Mouse (Mus musculus): ENCODE measurements around the gene Dusp2. TPM values are rescaled to one million over a fixed set of nuclear protein-coding genes. Genes with fewer than 3 reads are reported as not detected.
A peak's percentile ranks its signal among the peaks of the same experiment; 100 is the strongest.

Gene Dusp2
- polyA plus RNA-seq, 1 experiment from 2014 or later = 2.6 TPM

DNA sequence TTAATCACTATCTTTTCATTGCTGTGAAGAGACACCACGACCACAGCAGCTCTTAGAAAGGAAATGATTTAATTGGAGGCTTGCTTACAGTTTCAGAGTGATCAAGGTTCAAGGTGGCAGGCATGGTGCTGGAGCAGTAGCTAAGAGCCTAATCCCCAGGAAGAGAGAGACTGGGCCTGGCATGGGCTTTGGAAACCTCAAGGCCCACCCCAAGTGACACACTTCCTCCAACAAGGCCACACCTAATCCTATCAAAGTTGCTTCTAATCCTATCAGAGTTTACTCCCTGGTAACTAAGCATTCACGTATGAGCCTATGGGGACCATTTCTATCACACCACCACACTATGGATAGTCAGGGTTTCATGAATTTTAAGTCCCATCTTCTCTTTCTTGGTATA is 25.7 kb upstream of the Dusp2 start:
- no peak overlapping the region for H3K27ac ChIP-seq (replicated peaks)
- DNase-seq (ENCODE audit: low spot score) (no peak), ATAC-seq (ENCODE audit: low FRiP score, low TSS enrichment) (no peak)
- H3K4me2 ChIP-seq (replicated peaks; ENCODE audit: low read depth) = no peak overlapping the region
- no peaks in the 10 kb centered on the region for H3K27me3 ChIP-seq (ENCODE audit: control insufficient read depth, insufficient read depth, low read length)
- H3K36me3 ChIP-seq (ENCODE audit: control insufficient read depth, insufficient read depth, low read length) = no peaks in the 10 kb centered on the region
- TF ChIP-seq CTCF (IDR thresholded peaks at IDR 0.05; ENCODE audit: low read depth) (no peak), EP300 (optimal IDR thresholded peaks at IDR 0.05) (no peak)
- whole genome bisulfite sequencing = 36% methylated on average over 2 of the region's 2 CpGs
- no peak overlapping the region for H3K9ac ChIP-seq (ENCODE audit: low read length)
- no peaks in the 10 kb centered on the region for H3K4me1 ChIP-seq (replicated peaks; ENCODE audit: control insufficient read depth, insufficient read depth)
- no peak overlapping the region for H3K4me3 ChIP-seq (ENCODE audit: low read depth, low read length)
- no peaks in the 10 kb centered on the region for H3K9me3 ChIP-seq (ENCODE audit: control insufficient read depth, low read length)

GRCm38 (mm10) chr2:127310685-127311084 is 25.3 kb upstream of the Dusp2 start:
- Histone ChIP-seq H3K36me3 (ENCODE audit: control insufficient read depth, insufficient read depth, low read length) (no peaks in the 10 kb centered on the region), H3K4me1 (replicated peaks; ENCODE audit: control insufficient read depth, insufficient read depth) (no peaks in the 10 kb centered on the region), H3K27me3 (ENCODE audit: control insufficient read depth, insufficient read depth, low read length) (no peaks in the 10 kb centered on the region), H3K9me3 (ENCODE audit: control insufficient read depth, low read length) (no peaks in the 10 kb centered on the region), H3K9ac (ENCODE audit: low read length) (no peak overlapping the region), H3K4me3 (ENCODE audit: low read depth, low read length) (no peak overlapping the region), H3K4me2 (replicated peaks; ENCODE audit: low read depth) (no peak overlapping the region), H3K27ac (replicated peaks) (no peak overlapping the region)
- ATAC-seq (ENCODE audit: low FRiP score, low TSS enrichment) (no peak), DNase-seq (ENCODE audit: low spot score) (no peak)
- no peak for TF ChIP-seq EP300 (optimal IDR thresholded peaks at IDR 0.05)
- WGBS = 87% methylated on average over 7 of the region's 7 CpGs

GRCm38 (mm10) chr2:127311193-127311592 is 24.8 kb upstream of the Dusp2 start:
- WGBS = 84% methylated on average over 1 of the region's 1 CpGs
- H3K36me3 ChIP-seq (ENCODE audit: control insufficient read depth, insufficient read depth, low read length) = no peaks in the 10 kb centered on the region
- no peak overlapping the region for H3K27ac ChIP-seq (replicated peaks)
- no peak for ATAC-seq (ENCODE audit: low FRiP score, low TSS enrichment)
- H3K4me1 ChIP-seq (replicated peaks; ENCODE audit: control insufficient read depth, insufficient read depth) = no peaks in the 10 kb centered on the region
- H3K9ac ChIP-seq (ENCODE audit: low read length) = no peak overlapping the region
- DNase-seq (ENCODE audit: low spot score) = no peak
- H3K4me3 ChIP-seq (ENCODE audit: low read depth, low read length) = no peak overlapping the region
- TF ChIP-seq CTCF (IDR thresholded peaks at IDR 0.05; ENCODE audit: low read depth) = no peak
- no peak for TF ChIP-seq EP300 (optimal IDR thresholded peaks at IDR 0.05)
- no peaks in the 10 kb centered on the region for H3K27me3 ChIP-seq (ENCODE audit: control insufficient read depth, insufficient read depth, low read length)
- H3K9me3 ChIP-seq (ENCODE audit: control insufficient read depth, low read length) = no peaks in the 10 kb centered on the region
- H3K4me2 ChIP-seq (replicated peaks; ENCODE audit: low read depth) = no peak overlapping the region

DNA sequence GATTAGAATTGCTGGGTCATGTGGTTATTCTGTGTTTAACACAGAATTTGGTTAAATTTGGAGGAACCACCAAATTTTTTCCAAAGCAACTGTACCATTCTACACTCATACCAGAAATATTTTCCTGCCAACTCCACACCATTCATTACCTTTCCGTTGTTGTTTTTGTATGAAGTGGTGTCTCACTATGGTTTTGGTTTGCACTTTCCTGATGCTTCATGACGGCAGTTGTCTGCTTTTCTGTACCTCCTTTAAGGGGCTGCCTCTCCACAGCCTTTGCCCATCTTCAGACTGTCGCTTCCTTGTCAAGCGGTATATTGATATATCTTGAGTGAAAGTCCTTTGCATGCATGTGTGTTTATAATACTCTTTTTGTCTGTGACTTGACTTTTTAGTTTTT is 23.2 kb upstream of the Dusp2 start:
- TF ChIP-seq CTCF (IDR thresholded peaks at IDR 0.05; ENCODE audit: low read depth) (no peak), EP300 (optimal IDR thresholded peaks at IDR 0.05) (no peak)
- H3K4me3 ChIP-seq (ENCODE audit: low read depth, low read length) = no peak overlapping the region
- no peak for DNase-seq (ENCODE audit: low spot score)
- no peaks in the 10 kb centered on the region for H3K4me1 ChIP-seq (replicated peaks; ENCODE audit: control insufficient read depth, insufficient read depth)
- H3K9ac ChIP-seq (ENCODE audit: low read length) = no peak overlapping the region
- no peaks in the 10 kb centered on the region for H3K36me3 ChIP-seq (ENCODE audit: control insufficient read depth, insufficient read depth, low read length)
- H3K9me3 ChIP-seq (ENCODE audit: control insufficient read depth, low read length) = no peaks in the 10 kb centered on the region
- H3K27me3 ChIP-seq (ENCODE audit: control insufficient read depth, insufficient read depth, low read length) = no peaks in the 10 kb centered on the region
- ATAC-seq (ENCODE audit: low FRiP score, low TSS enrichment) = no peak
- 95% methylated on average over 4 of the region's 4 CpGs for WGBS
- no peak overlapping the region for H3K4me2 ChIP-seq (replicated peaks; ENCODE audit: low read depth)
- no peak overlapping the region for H3K27ac ChIP-seq (replicated peaks)

DNA sequence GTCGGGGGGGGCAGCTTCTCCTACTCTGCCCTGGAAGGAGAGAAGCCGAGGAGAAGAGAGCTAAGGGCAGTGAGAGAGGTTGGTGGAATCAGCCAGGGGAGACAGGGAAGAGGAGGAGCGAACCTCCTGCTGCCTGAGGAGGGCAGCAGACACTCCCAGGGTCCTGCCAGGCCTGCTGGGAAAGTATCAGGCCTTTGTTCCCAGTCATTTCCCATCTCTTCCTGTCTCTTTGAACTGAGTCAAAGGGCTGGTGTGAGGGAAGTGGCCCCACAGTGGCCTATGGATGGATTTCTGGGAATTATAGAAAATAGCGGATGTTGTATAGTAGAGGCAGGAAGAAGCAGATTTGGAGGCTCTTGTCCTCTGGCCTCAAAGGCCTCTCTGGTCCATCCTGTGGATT is 22.1 kb upstream of the Dusp2 start:
- no peak for DNase-seq (ENCODE audit: low spot score)
- H3K9me3 ChIP-seq (ENCODE audit: control insufficient read depth, low read length) = no peaks in the 10 kb centered on the region
- 58% methylated on average over 4 of the region's 4 CpGs for whole genome bisulfite sequencing
- no peaks in the 10 kb centered on the region for H3K36me3 ChIP-seq (ENCODE audit: control insufficient read depth, insufficient read depth, low read length)
- H3K27ac ChIP-seq (replicated peaks) = no peak overlapping the region
- 0 out of 2 replicates have a peak, but pooled peaks have one; percentile 12 for ATAC-seq (ENCODE audit: low FRiP score, low TSS enrichment)
- no peak overlapping the region for H3K4me2 ChIP-seq (replicated peaks; ENCODE audit: low read depth)
- no peaks in the 10 kb centered on the region for H3K4me1 ChIP-seq (replicated peaks; ENCODE audit: control insufficient read depth, insufficient read depth)
- no peak overlapping the region for H3K4me3 ChIP-seq (ENCODE audit: low read depth, low read length)
- no peaks in the 10 kb centered on the region for H3K27me3 ChIP-seq (ENCODE audit: control insufficient read depth, insufficient read depth, low read length)
- no peak overlapping the region for H3K9ac ChIP-seq (ENCODE audit: low read length)
- TF ChIP-seq CTCF (IDR thresholded peaks at IDR 0.05; ENCODE audit: low read depth) = peak; percentile 42; the same call in 1 of the 2 replicates
- TF ChIP-seq EP300 (optimal IDR thresholded peaks at IDR 0.05) = no peak

GRCm38 (mm10) chr2:127314467-127315154 is 21.3 kb upstream of the Dusp2 start:
- no peak overlapping the region for H3K27ac ChIP-seq (replicated peaks)
- no peak for TF ChIP-seq CTCF (IDR thresholded peaks at IDR 0.05; ENCODE audit: low read depth)
- no peak for TF ChIP-seq EP300 (optimal IDR thresholded peaks at IDR 0.05)
- WGBS = 77% methylated on average over 6 of the region's 6 CpGs
- no peak overlapping the region for H3K4me3 ChIP-seq (ENCODE audit: low read depth, low read length)
- no peaks in the 10 kb centered on the region for H3K4me1 ChIP-seq (replicated peaks; ENCODE audit: control insufficient read depth, insufficient read depth)
- DNase-seq (ENCODE audit: low spot score) = no peak
- H3K36me3 ChIP-seq (ENCODE audit: control insufficient read depth, insufficient read depth, low read length) = no peaks in the 10 kb centered on the region
- H3K9ac ChIP-seq (ENCODE audit: low read length) = no peak overlapping the region
- ATAC-seq (ENCODE audit: low FRiP score, low TSS enrichment) = no peak
- no peaks in the 10 kb centered on the region for H3K27me3 ChIP-seq (ENCODE audit: control insufficient read depth, insufficient read depth, low read length)
- H3K9me3 ChIP-seq (ENCODE audit: control insufficient read depth, low read length) = no peaks in the 10 kb centered on the region
- H3K4me2 ChIP-seq (replicated peaks; ENCODE audit: low read depth) = no peak overlapping the region
